Mouse (Mus musculus): ENCODE measurements around the gene Gm4969. TPM values are rescaled to one million over a fixed set of nuclear protein-coding genes. Genes with fewer than 3 reads are reported as not detected.

Gene Gm4969
- polyA plus RNA-seq, 1 experiment from 2014 or later: 1.1 TPM

- DNase-seq (ENCODE audit: low spot score): no peak
- H3K4me1 ChIP-seq: peaks cover 16% of the 10 kb centered on the region
- H3K9me3 ChIP-seq (replicated peaks): no peaks in the 10 kb centered on the region
- no peak overlapping the region for H3K27ac ChIP-seq (replicated peaks)
- peaks cover 82% of the 10 kb centered on the region for H3K36me3 ChIP-seq
- H3K4me3 ChIP-seq: no peak overlapping the region
- no peaks in the 10 kb centered on the region for H3K27me3 ChIP-seq (ENCODE audit: low read depth, poor library complexity, severe bottlenecking)
- WGBS: 89% methylated on average over 15 of the region's 15 CpGs
These were observed 65.6 kb downstream of the Gm4969 start for GRCm38 (mm10) chr7:19052345-19053135.

GRCm38 (mm10) chr7:19051161-19051560 lies 67.0 kb downstream of the Gm4969 start:
- WGBS: 80% methylated on average over 4 of the region's 4 CpGs
- H3K9me3 ChIP-seq (replicated peaks): no peaks in the 10 kb centered on the region
- H3K27ac ChIP-seq (replicated peaks): no peak overlapping the region
- H3K36me3 ChIP-seq: peaks cover 92% of the 10 kb centered on the region
- H3K27me3 ChIP-seq (ENCODE audit: low read depth, poor library complexity, severe bottlenecking): no peaks in the 10 kb centered on the region
- peaks cover 16% of the 10 kb centered on the region for H3K4me1 ChIP-seq
- H3K4me3 ChIP-seq: no peak overlapping the region
- DNase-seq (ENCODE audit: low spot score): no peak

- Histone ChIP-seq H3K27me3 (ENCODE audit: low read depth, poor library complexity, severe bottlenecking) (no peaks in the 10 kb centered on the region), H3K4me3 (no peak overlapping the region), H3K9me3 (replicated peaks) (no peaks in the 10 kb centered on the region), H3K27ac (replicated peaks) (no peak overlapping the region), H3K36me3 (peaks cover 98% of the 10 kb centered on the region), H3K4me1 (peaks cover 16% of the 10 kb centered on the region)
- WGBS: 90% methylated on average over 8 of the region's 8 CpGs
- DNase-seq (ENCODE audit: low spot score): no peak
These were observed 68.0 kb downstream of the Gm4969 start for GRCm38 (mm10) chr7:19050172-19050571.

DNA sequence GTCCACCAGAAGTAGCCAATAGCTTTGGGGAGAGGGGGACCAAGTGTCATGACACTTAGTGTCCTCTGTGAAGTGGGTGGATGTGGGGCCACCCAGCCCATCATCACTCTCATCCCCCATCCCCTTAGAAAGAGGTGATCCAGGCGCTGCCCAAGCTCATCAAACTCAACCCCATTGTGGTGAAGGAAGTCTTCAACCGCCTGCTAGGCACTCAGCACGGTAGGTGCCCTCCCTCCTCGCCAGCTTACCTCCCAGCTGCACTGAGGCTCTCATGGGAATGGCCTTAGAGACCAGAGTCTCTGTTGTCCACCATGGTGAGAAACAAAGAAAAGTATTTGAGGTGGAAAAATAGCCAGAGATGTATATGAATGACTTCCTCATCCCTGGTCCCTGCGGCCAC lies 68.9 kb downstream of the Gm4969 start:
- no peak overlapping the region for H3K4me3 ChIP-seq
- no peak overlapping the region for H3K27ac ChIP-seq (replicated peaks)
- peaks cover 7% of the 10 kb centered on the region for H3K4me1 ChIP-seq
- 91% methylated on average over 5 of the region's 5 CpGs for WGBS
- H3K36me3 ChIP-seq: peaks cover 99% of the 10 kb centered on the region
- no peaks in the 10 kb centered on the region for H3K9me3 ChIP-seq (replicated peaks)
- DNase-seq (ENCODE audit: low spot score): no peak
- no peaks in the 10 kb centered on the region for H3K27me3 ChIP-seq (ENCODE audit: low read depth, poor library complexity, severe bottlenecking)

Small RNA genes lying within 50 kb of the gene (microRNA-seq; reads per million reads assigned to microRNA genes)
- 1.8 reads per million for gene Mir3100

Other genes with a start within 250 kb of the Gm4969 start
- 1.6 and 1.7 TPM in 2 replicates for gene Pglyrp1, start 247.0 kb downstream of the Gm4969 start, polyA plus RNA-seq (2016; fragmentation: Nextera tagmentation; extraction: Ambion mirVana)
- gene Ccdc61, start 208.0 kb downstream of the Gm4969 start, polyA plus RNA-seq (2016; fragmentation: Nextera tagmentation; extraction: Ambion mirVana): 38.5 and 38.7 TPM in 2 replicates
- 3.9 and 6.2 TPM in 2 replicates for gene Nova2, start 192.5 kb downstream of the Gm4969 start, polyA plus RNA-seq (2016; fragmentation: Nextera tagmentation; extraction: Ambion mirVana)
- gene Nanos2, start 131.0 kb downstream of the Gm4969 start, polyA plus RNA-seq (2016; fragmentation: Nextera tagmentation; extraction: Ambion mirVana): 0.07 and 0.16 TPM in 2 replicates
- 4.0 and 4.1 TPM in 2 replicates for gene Mypop, start 127.1 kb downstream of the Gm4969 start, polyA plus RNA-seq (2016; fragmentation: Nextera tagmentation; extraction: Ambion mirVana)
- 21.4 and 23.5 TPM in 2 replicates for gene Irf2bp1, start 114.3 kb downstream of the Gm4969 start, polyA plus RNA-seq (2016; fragmentation: Nextera tagmentation; extraction: Ambion mirVana)
- 0.09 TPM in 1 of 2 replicates, not detected in the other for gene Foxa3, start 94.8 kb downstream of the Gm4969 start, polyA plus RNA-seq (2016; fragmentation: Nextera tagmentation; extraction: Ambion mirVana)
- gene Sympk, start 94.0 kb downstream of the Gm4969 start, polyA plus RNA-seq (2016; fragmentation: Nextera tagmentation; extraction: Ambion mirVana): 40.3 and 45.7 TPM in 2 replicates
- not detected in 2 replicates for gene Rsph6a, start 63.7 kb downstream of the Gm4969 start, polyA plus RNA-seq (2016; fragmentation: Nextera tagmentation; extraction: Ambion mirVana)
- gene Dmwd, start 42.1 kb downstream of the Gm4969 start, polyA plus RNA-seq (2016; fragmentation: Nextera tagmentation; extraction: Ambion mirVana): 17.3 and 18.0 TPM in 2 replicates
- 8.2 and 8.8 TPM in 2 replicates for gene Dmpk, start 34.5 kb downstream of the Gm4969 start, polyA plus RNA-seq (2016; fragmentation: Nextera tagmentation; extraction: Ambion mirVana)
- gene Six5, start 23.8 kb downstream of the Gm4969 start, polyA plus RNA-seq (2016; fragmentation: Nextera tagmentation; extraction: Ambion mirVana): 7.2 and 8.0 TPM in 2 replicates
- 17.6 and 19.4 TPM in 2 replicates for gene Fbxo46, start 1.5 kb upstream of the Gm4969 start, polyA plus RNA-seq (2016; fragmentation: Nextera tagmentation; extraction: Ambion mirVana)
- 17.0 and 21.2 TPM in 2 replicates for gene Qpctl, start 30.9 kb upstream of the Gm4969 start, polyA plus RNA-seq (2016; fragmentation: Nextera tagmentation; extraction: Ambion mirVana)
- gene Snrpd2, start 31.4 kb upstream of the Gm4969 start, polyA plus RNA-seq (2016; fragmentation: Nextera tagmentation; extraction: Ambion mirVana): 168 and 180 TPM in 2 replicates
- gene Gipr, start 47.8 kb upstream of the Gm4969 start, polyA plus RNA-seq (2016; fragmentation: Nextera tagmentation; extraction: Ambion mirVana): 0.60 and 1.5 TPM in 2 replicates
- gene Eml2, start 58.1 kb upstream of the Gm4969 start, polyA plus RNA-seq (2016; fragmentation: Nextera tagmentation; extraction: Ambion mirVana): 4.3 and 4.8 TPM in 2 replicates
- 2.4 and 2.6 TPM in 2 replicates for gene Gpr4, start 94.2 kb upstream of the Gm4969 start, polyA plus RNA-seq (2016; fragmentation: Nextera tagmentation; extraction: Ambion mirVana)
- 51.0 and 51.9 TPM in 2 replicates for gene Opa3, start 110.0 kb upstream of the Gm4969 start, polyA plus RNA-seq (2016; fragmentation: Nextera tagmentation; extraction: Ambion mirVana)
- gene Vasp, start 153.4 kb upstream of the Gm4969 start, polyA plus RNA-seq (2016; fragmentation: Nextera tagmentation; extraction: Ambion mirVana): 49.3 and 52.7 TPM in 2 replicates
- gene Ppm1n, start 161.7 kb upstream of the Gm4969 start, polyA plus RNA-seq (2016; fragmentation: Nextera tagmentation; extraction: Ambion mirVana): 0.36 and 0.39 TPM in 2 replicates
- gene Rtn2, start 164.3 kb upstream of the Gm4969 start, polyA plus RNA-seq (2016; fragmentation: Nextera tagmentation; extraction: Ambion mirVana): 41.9 and 48.6 TPM in 2 replicates
- 0.02 TPM in 1 of 2 replicates, not detected in the other for gene Fosb, start 191.7 kb upstream of the Gm4969 start, polyA plus RNA-seq (2016; fragmentation: Nextera tagmentation; extraction: Ambion mirVana)
- gene Ercc1, start 226.4 kb upstream of the Gm4969 start, polyA plus RNA-seq (2016; fragmentation: Nextera tagmentation; extraction: Ambion mirVana): 117 and 118 TPM in 2 replicates
- 23.2 and 24.7 TPM in 2 replicates for gene Cd3eap, start 241.1 kb upstream of the Gm4969 start, polyA plus RNA-seq (2016; fragmentation: Nextera tagmentation; extraction: Ambion mirVana)
- 4.9 and 6.0 TPM in 2 replicates for gene Ppp1r13l, start 241.4 kb upstream of the Gm4969 start, polyA plus RNA-seq (2016; fragmentation: Nextera tagmentation; extraction: Ambion mirVana)